Mouse (Mus musculus) right cerebral cortex, postnatal 25 days (tissue): ENCODE measurements around the gene Epor.
A peak's percentile ranks its signal among the peaks of the same experiment; 100 is the strongest.

Source experiments
- DNase-seq: peaks from one replicate; pipeline ENCODE4 v3.0.0; 2022

Gene Epor

DNA sequence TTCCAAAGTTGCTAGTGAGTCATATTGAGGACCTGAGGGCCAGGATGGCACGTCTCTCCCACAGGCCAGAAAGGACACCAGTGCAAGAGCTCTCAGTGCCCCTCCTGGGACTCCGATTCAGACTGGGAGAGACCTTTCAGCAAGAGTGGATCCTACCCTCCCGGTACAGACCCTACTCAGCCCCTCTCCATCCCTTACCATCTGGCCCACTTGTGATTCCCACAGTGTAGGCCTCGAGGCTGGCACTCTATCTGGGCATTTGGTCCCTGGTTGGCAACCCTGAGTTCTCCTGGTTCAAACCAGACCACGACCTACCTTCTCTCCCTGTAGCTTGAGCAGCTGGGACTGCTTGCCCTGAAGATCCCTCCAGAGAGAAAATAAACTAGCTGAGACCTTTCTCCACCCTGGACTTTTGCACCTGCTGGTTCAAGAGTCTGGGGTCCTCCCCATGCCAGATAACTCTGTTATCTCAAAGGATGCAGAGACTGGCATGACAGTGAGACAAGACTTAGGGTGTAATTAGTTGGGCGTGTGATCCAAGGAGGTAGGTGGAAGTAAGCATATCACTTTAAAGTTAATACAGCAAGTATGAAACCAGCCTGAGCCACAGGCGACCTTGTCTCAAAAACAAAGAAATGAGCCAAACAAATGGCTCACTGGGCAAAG lies 27.7 kb downstream of the Epor start:
- no peak for DNase-seq

GRCm38 (mm10) chr9:21934021-21934420 lies 29.3 kb downstream of the Epor start:
- no peak for DNase-seq

GRCm38 (mm10) chr9:21932445-21933137 lies 30.7 kb downstream of the Epor start:
- DNase-seq: no peak

GRCm38 (mm10) chr9:21932006-21932405 lies 31.3 kb downstream of the Epor start:
- DNase-seq: no peak

- DNase-seq: no peak
Measured at GRCm38 (mm10) chr9:21929208-21929607, 34.1 kb downstream of the Epor start.

- peak; percentile 92 for DNase-seq
Measured at GRCm38 (mm10) chr9:21927208-21927753, 36.0 kb downstream of the Epor start, which contains the start of the genes Ccdc159 and Tmem205. Ccdc159 (plus strand) TSS chr9:21927471. Tmem205 (minus strand) TSS chr9:21927556.

DNA sequence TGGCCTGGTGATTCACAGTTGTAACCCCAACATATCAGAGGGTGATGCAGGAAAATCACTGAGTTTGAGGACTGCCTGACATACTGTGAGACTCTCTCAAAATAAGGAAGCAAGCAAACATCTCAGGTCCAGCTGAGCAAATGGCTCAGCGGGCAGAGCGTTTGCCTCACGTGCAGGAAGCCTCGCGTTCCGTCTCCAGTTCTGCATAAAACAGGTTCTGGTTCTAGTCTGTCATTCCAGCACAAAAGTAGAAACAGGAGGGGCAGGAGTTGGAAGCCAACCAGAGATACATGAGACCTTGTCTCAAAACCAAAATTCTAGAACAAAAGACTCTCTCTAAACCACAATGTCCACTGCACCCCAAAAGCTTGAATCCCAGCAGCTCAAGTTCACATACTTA lies 36.5 kb downstream of the Epor start:
- DNase-seq: no peak

DNA sequence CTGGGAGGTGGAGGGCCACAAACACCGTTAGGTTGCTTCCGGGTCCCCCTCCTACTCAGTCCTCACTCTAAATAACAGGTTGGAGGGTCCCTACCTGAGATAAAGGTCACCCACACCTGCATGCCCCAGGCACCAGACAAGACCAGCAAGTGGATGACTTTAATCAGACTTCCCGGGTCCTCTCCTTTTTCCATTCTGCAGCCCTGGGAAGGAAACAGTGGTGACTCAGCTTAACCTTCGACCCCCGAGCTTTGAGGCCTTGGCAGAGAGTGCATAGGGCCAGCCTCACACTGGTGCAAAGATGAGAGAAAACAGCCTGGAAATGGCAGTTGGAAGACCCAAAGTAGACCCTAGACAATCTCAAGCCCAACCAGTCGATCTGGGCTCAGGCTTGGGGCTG lies 37.2 kb downstream of the Epor start:
- no peak for DNase-seq

DNA sequence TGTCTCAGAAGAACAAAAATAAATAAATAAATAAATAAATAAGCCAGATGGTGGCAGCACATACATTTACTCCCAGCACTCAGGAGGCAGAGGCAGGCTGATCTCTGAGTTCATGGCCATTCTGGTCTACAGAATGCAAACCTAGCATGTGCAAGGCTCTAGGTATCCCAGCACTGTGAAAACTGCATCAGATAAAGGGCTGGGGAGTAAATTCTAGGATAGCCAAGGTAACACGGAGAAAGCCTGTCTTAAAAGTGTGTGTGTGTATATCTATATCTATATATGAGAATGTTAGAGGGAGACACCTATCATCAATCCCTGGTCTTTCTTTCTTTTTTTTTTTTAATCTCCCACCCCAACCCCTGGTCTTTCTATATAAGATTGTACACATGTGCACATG lies 37.8 kb downstream of the Epor start:
- DNase-seq: no peak

DNA sequence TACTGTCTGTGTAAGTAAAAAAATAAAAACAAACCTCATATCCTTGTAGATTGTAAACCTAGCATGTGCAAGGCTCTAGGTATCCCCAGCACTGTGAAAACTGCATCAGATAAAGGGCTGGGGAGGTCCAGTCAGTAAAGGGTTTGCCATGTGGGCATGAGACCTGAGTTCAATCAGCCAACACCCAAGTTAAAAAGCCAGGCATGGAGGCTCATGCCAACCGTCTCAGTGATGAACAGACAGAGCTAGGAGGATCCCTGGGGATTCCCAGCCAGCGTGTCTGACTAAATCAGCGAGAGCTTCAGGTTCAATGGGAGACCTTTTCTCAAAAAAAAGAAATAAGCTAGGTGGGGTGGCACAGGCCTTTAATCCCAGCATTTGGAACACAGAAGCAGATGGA lies 38.3 kb downstream of the Epor start:
- no peak for DNase-seq

GRCm38 (mm10) chr9:21924099-21924493 lies 39.2 kb downstream of the Epor start:
- no peak for DNase-seq

DNA sequence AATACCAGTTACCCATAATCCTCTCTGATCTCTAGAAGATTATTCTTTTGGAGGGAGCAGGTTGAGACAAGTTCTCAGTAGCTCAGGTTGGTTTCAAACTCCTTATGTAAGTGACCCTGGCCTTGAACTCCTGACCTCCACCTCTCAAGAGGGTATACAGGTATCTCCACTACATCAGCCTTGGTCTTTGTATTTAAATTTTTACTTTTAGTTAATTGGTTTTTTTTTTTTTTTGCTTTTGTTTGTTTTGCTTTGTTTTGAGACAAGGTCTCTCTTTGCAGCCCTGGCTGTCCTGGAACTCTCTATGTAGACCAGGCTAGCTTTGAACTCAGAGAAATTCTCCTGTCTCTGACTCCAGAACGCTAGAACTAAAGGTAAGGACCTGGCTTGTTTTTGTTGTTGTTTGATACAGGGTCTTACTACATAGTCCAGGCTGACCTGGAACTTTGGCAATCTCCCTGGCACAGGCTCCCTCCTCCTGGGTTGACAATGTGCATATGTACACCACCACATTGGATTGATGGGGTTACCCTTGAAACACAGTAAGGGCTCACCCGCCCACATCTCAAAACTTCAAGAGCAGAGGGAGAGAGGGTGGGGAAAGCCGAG lies 39.7 kb downstream of the Epor start:
- no peak for DNase-seq

DNA sequence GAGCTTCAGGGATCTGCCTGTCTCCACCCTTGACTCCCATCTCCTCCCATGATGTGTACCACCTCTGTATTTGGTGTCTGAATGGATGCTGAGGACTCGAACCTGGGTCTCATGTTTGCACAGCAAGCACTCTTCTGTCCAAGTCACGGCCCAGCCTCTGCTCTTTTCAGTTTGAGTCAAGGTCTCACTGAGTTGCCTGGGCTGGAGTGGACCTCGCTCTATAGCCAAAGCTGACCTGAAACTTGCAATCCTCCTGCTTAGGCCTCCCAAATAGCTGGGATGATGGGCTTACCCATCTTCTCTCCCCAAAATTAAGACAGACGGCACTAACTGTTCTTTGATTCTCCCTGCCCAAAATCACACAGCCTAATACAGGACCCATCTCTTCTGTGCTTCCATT lies 40.3 kb downstream of the Epor start:
- no peak for DNase-seq

- DNase-seq: peak; percentile 32
Measured at GRCm38 (mm10) chr9:21918692-21919384, 44.5 kb downstream of the Epor start.

GRCm38 (mm10) chr9:21918035-21918592 lies 45.2 kb downstream of the Epor start, which contains the start of gene Rab3d:
Rab3d (minus strand) TSS chr9:21918192.
- peak; percentile 89 for DNase-seq

GRCm38 (mm10) chr9:21917493-21918034 lies 45.7 kb downstream of the Epor start:
- DNase-seq: peak; percentile 87

DNA sequence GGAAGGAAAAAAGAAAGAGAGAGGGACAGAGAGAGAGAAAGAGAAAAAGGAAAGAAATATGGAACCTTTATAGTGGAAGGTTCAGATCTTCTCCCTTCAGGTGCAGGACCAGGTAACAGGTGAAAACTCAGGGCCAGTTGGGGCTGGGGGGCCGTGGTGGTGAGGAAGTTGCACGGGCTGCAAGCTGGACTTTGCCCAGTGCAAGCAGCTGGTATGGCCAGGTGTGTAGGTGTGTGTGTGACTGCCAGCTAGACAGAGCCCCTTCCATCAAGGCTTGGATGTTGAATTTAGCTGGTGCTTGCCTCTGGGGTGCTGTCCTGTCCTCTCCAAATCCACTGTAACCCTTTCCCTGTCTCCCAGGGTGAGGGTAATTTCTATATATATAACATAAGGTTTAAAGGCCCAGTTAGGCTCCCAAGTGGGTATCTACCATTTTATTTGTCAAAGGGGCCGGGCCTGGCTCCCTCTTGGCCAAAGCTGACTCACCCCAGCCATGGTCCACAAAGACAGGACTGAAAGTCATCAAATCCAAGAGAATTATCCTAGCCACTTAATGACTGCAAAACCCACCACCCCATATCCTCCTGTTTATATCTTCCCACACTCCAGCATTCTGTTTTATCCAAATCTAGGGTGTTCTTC lies 46.3 kb downstream of the Epor start:
- DNase-seq: peak; percentile 22

- no peak for DNase-seq
Measured at GRCm38 (mm10) chr9:21909474-21910223, 53.7 kb downstream of the Epor start.
